ENCODE assay signal across 21 mouse cellular contexts in the genomic region with DNA sequence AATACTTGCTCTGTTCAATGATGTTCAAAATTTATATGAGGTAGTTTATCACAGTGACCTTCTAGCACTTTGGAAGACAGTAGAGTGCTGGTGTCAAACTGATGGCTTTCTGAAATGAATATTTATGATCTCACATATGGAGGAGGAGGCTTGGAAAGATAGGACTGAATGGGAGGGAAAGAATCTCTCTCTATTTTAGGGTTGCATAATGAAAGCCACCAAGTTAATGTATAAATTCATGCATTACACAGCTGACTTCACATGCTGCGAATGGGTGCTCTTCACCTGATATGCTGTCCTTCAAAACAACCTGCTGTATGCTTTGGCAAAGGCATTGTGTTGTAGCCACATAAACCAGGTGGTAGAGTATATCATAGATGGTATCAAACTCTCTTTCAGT. TPM values are rescaled to one million over a fixed set of nuclear protein-coding genes. Genes with fewer than 3 reads are reported as not detected.
"Had no signal": no experiment of that assay in that cellular context is flagged by ENCODE, and none has a peak within 500 bp of the region (broad histone marks: within the 10 kb centered on the region; RNA-seq: fewer than 3 reads in every experiment).

No protein-coding gene starts in this region.

- H3K27me3 ChIP-seq: midbrain, embryonic 12.5 days; neural tube, embryonic 13.5 days; neural tube, embryonic 15.5 days had no signal

- H3K27ac ChIP-seq: midbrain, embryonic 10.5 days; midbrain, embryonic 12.5 days; neural tube, embryonic 13.5 days; neural tube, embryonic 15.5 days had no signal

- H3K4me1 ChIP-seq: midbrain, embryonic 10.5 days; midbrain, embryonic 12.5 days; neural tube, embryonic 13.5 days; neural tube, embryonic 15.5 days had no signal

- H3K4me3 ChIP-seq: midbrain, embryonic 10.5 days; midbrain, embryonic 12.5 days; myocyte; neural tube, embryonic 13.5 days; neural tube, embryonic 15.5 days had no signal

- DNase-seq: lung, adult 18-20 months; lung, embryonic 14.5 days; lung, postnatal 10 days; lung, postnatal 4 days; midbrain, embryonic 14.5 days; retina, postnatal 1 day; right cerebral cortex, adult 18-20 months; right cerebral cortex, postnatal 25 days; right cerebral cortex, postnatal 4 days; spleen, adult 18-20 months; thymus, adult 2 months; thymus, postnatal 25 days; thymus, postnatal 4 days had no signal

RNA-seq across cellular contexts. Expression of gene Gabrb2, which starts 44.6 kb away (rescaled TPM):
- total RNA-seq: megakaryocyte, adult 5-6 weeks; megakaryocyte-erythroid progenitor cell, adult 5-6 weeks had no signal
- polyA plus RNA-seq: small intestine, adult 2 months; thymus, adult 2 months had no signal
